ENCODE assay signal across 8 mouse cellular contexts in the genomic region with DNA sequence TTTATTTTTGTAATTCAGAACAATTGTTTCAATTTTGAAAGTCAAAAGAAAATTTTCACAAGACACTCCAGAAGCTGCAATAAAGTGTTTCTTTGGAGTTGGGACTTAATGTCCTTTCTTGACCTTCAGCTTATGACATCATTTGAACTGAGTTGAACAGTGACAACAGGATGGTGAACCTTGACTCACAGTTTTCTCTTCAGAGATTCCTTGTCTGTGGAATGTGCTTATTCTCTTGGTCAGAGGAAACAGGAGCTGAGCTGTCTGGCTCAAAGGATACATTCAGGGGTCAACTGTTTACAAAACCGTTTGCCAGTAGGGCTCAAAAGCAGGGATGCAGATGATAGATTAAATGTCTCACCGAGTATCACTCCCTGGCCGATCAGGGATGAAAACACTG.
"Had no signal": no experiment of that assay in that cellular context is flagged by ENCODE, and none has a peak within 500 bp of the region (broad histone marks: within the 10 kb centered on the region; RNA-seq: fewer than 3 reads in every experiment).

No protein-coding gene starts in this region.

- DNase-seq: left cerebral cortex, postnatal 4 days; liver, postnatal 0 days; lung, postnatal 10 days; lung, postnatal 36 days; retina, postnatal 1 day; right cerebral cortex, postnatal 25 days; spleen, adult 18-20 months; thymus, postnatal 36 days had no signal
